Mouse (Mus musculus) fat pad, adult 2 months (tissue): Measurements from ENCODE around the gene Avl9.

ENCODE experiments used
- DNase-seq: peaks from one replicate; pipeline ENCODE4 v3.0.0-alpha.2; 2011; ENCODE audit warnings: low read depth, low spot score; ENCODE audit errors: extremely low read depth

Avl9 gene

DNA sequence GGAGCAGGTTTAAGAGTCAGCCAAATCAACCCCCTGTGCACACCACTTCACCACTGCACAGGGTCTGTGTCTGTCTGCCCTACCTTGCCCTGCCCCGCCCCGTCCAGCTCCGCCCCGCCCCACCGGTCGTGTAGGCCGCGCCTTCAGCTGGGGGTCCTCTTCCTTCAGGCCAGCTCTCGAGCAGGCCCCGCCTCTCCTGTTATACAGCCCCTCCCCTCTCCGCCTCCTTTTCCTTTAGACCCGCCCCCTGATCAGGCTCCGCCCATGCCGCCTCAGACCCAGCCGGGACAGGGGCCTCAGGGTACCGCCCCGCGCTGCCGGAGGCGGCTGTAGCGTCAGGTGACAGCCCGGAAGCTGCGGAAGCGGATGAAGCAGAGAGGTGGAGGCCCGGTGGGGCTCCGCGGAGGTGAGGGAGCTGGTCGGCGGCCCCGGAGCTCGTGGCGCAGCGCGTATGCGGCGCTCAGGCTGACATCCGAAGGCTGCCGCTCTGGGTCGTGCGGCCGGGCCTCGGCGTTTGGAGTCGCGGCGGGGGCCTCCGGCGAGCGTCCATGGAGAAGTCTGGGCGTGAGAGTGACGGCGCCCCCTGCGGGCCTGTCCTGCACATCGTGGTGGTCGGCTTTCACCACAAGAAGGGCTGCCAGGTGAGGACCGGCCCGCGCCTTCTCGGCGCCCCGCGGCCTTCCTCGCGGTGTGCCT, at the start of gene Avl9:
Gene Avl9, plus strand, starts transcription at position 326 of the 696 bp plus-strand sequence.
- DNase-seq: peak; percentile 25

DNA sequence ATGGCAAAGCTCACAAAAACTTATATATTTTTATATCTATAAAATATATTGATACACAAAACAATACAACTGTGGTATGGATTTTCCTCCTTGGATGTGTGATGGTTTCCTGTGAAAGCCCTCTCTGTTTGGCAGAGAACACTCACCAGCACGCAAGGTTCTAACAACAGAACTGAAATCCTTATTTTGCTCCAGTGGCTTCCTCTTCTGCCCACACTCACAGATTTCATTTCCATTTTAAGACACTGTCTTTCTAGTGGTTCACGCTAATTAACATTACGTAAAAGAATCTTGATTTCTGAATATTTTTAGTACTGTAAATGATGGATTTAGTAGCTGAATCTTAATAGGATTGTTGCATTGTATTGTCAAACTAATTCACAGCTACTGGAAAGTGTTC, 26.5 kb upstream of the Avl9 start:
- DNase-seq: no peak

DNA sequence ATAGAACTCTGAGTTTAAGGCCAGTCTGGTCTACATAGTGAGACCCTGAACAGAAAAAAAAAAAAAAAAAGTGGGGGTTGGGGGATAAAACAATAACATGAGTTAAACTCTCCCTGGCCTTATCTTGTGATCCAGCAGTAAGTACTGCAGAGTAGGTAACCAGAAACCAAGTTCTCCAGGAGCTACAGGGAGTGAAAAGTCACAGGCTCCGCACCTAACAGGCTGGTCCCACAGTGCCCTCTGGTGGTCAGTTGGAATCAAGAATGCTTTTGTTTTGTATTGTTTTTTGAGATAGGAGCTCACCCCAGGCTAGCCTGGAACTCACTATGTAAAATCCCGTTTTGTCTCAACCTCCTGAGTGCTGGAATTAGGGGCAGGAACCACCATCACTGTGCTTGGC, 23.5 kb upstream of the Avl9 start:
- DNase-seq: no peak

DNA sequence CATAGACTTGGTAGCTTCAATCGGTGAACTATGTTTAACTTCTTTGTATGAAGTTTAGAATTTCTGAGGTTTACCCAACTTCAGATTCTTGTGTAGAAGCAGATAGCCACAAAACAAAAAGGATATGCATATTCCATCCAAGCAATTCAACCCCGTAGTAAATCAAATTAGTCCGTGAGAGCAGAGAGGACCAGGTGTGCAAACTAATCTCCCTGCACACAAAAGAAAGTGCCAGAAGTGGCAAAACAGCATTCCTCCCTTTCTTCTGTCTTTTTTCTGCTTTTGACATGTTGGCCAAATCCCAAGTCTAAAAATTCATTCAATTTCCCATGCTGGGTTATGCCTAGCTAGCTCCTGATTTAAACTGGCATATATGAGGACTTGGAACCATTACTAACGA, 22.3 kb upstream of the Avl9 start:
- DNase-seq: no peak

DNA sequence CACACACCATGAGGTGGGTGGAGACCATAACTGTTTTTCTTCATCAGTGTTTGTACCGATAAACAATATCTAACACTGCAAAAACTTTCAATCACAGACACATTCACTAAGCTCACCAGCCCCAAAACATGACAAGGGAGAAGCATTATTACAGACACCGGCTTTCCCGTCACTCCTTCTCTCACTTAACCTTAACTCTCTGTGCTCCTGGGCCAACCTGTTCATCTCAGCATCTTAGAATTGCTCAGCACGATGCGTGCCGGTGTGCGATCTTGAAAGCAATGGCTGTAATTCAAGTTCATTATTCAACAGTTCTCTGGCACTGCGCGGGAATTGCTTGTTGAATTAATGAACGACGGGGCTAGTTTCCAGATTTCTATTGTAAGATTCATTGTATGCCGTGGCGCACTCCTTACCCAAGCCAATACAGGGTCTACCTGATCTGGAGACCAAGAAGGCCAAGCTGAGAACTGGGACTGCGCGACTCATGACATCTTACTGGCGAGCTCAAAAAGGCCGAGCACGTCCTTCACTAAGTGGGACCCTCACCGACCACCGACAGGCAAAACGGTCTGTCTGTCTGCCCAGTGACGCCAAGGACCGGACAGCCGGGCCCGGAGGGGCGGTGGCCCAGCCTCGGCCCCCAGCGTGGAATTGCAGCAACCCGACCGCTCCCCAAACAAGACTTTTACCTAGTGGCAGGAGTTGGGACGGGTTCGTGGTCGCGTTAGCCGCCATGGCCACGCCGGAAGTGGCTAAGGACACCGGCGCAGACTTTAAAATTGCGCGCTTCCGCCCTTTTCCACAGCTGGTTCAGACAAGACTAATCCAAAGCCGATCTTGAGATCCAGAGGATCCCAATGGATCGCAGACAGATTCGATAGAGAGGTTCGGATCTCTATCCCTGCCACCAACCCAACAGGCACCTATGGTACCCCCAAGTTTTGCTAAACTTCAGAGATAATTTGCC, 10.5 kb upstream of the Avl9 start, which contains the start of gene Lsm5:
Gene Lsm5, minus strand, starts transcription at position 780 of the 970 bp plus-strand sequence.
- DNase-seq: peak; percentile 47

DNA sequence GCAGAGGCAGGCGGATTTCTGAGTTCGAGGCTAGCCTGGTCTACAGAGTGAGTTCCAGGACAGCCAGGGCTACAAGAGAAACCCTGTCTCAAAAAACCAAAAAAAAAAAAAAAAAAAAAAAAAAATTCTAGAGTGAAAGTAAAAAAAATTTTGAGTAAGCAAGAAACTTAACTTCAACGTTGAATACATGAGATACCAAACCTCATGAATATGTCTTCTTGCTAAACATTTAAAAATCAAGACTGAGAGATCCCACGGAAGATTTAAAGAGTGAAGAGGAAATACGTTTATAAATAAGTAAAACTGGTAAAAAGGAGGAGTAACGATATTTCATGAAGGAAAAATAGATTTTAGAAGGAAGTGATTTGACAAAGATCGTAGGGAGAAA, 519 bp upstream of the Avl9 start:
- no peak for DNase-seq

DNA sequence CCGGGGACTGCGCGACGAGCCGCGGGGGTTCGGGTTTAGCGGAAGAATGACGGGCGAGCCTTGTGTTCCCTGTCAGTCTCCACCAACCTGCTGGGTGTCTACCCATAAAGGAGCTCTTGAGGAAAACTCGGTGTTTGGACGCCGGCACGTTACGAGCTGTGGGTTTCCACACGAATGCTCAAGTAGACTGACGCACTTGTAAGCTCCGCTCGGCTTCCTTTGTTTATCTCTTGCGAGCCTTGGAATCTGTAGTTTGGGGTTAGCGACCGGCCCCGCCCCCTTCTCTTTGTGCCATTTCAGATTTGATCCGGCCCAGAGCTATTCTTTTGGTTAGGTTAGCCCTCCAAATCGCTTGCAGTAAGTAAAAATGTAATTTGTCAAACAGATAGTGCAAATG, 569 bp downstream of the Avl9 start:
- DNase-seq: no peak

DNA sequence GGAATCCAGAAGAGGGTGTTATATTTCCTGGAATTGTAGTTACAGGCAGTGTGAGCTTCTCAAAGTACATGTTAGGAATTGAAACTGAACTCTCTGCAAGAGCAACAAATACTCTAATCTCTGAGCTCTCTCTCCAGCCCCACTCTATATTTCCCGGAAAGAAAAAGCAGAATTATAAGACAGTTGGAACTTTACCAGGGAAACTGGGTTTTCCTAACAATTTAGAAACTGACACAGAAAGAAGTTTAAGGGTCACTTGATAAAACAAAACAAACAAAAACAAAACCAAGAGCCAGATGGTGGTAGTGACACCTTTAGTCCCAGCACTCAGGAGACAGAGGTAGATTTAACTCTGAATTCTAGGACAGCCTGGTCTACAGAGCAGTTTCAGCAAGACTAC, 4.4 kb downstream of the Avl9 start:
- DNase-seq: no peak

DNA sequence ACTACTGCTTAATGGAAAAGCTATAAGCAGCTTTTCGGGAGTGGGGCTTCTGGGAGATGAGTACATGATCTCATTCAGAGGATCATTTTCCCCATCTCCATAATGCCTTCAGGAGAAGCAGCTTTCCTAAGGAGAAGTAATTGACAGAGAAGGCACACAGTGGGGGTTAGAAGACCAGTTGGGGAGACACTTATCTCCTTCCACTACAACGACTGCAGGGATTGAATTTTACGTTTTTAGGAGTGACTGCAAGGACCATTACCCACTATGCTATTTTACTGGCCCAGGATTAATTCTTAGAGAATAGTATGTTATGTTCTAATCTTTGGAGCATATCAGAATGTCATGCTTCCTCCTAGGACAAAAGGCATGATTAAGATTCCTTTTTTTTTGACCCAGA, 6.2 kb downstream of the Avl9 start:
- DNase-seq: no peak

DNA sequence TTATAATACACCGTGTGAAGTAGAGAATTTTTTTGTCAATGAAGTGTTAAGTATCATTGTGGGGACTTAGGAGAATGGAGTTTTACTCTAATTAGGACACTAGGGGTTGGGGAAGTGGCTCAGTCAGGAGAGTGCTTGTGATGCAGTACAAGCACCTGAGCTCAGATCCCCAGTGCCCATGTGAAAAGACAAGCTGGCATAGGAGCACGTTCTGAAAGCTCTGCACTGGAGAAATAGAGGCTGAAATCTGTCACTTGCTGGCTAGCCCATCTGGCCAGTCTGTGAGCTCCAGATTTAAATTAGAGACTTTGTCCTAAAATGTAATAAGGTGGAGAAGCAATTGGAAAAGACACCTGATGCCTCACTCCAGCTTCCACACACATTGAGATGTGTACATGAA, 17.8 kb downstream of the Avl9 start:
- DNase-seq: no peak

DNA sequence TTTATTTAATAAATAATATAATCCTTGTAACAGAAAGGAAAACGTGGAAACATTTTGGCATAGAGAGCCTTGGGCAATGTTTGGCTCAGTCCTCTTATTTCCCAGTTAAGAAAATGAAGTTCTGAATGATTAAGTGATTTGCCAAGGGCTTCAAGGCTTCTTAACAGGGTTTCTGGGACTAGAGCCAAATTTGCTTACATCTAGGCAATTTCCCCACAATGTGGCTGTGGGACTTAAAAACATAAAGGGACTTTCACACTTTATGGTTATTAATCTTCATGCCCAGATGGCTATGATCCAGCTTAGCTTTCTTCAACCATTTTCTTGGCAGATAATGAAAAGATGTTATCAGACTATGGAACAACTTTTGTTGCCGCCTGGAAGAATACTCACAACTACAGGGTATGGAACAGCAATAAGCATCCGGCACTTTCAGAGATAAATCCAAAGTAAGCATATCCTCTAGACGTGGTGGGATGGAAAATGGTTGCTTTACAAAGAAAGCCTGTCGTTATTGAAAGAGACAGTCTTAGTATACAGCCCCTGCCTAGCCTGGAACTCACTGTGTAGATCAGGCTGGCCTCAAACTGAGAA, 31.3 kb downstream of the Avl9 start:
- DNase-seq: peak; percentile 99

DNA sequence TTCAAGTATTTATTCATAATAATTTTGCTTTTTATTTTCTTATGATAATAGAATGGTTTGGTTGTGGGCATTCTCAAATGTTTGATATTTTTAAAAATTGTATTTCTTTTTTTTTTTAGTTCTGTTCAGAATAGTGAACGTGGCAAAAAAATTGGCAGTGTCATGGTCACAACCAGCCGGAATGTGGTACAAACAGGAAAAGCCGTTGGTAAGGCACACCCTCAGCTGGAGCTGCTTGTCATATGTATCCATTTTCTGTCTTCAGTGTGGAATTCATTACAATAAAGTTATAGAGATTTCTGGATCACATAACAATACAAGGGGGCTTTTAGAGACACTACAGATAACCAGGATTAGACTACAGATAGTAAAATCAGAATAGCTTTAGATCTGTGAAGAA, 39.0 kb downstream of the Avl9 start:
- DNase-seq: no peak

DNA sequence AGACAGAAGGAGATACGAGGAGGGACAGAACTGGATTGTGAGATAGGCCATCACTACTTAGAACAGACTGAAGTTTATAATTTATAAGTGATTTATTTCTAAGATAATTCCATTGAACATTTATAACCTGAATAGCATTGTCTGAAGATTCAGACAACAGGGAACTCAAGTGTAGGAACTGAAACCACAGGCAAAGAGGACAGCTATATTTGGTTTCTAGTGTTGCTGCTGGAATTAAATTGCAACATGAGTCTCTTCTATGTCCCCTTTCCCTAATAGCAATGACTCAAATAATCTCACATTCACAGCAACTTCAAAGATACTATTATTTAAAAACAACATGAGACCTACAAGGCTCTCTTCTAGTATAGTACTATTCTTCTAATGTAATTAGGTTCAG, 41.4 kb downstream of the Avl9 start:
- DNase-seq: no peak

DNA sequence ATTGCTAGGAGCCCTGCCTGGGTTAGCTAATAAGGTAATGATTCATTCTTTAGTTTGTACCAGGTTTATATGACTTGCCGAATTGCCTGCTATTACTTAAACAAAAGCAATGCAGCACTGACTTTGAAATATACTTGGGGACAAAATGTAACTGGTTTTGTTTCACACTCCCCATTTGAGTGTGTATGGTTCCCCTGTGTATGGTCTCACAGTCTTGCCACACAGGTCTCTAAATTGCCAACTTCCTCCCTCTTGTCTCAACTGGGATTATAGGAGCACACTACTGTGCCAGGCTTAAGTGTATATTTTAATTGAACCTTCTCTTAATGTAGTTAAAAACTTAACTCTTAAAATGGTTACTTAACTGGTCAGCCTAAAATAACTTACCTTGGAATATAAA, 44.6 kb downstream of the Avl9 start:
- peak; percentile 57 for DNase-seq

DNA sequence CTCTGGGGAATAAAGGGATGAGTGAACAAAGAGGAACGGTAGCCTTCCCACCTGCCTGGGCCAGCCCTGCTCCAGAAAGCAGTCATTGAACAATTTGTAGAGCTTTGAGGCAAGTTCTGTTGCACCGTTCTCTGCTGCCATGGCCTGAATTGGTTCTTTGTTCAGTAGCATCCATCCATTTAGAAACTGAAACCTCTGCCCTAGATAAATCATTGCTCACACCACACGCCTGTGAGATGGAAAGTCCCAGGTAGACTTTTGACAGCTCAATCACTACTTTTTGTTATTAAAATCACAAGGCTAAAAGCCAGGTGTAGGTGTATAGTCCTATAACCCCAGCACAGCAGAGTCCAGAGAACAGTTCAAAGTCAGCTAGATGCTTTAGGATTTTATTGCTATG, 50.6 kb downstream of the Avl9 start:
- DNase-seq: no peak

DNA sequence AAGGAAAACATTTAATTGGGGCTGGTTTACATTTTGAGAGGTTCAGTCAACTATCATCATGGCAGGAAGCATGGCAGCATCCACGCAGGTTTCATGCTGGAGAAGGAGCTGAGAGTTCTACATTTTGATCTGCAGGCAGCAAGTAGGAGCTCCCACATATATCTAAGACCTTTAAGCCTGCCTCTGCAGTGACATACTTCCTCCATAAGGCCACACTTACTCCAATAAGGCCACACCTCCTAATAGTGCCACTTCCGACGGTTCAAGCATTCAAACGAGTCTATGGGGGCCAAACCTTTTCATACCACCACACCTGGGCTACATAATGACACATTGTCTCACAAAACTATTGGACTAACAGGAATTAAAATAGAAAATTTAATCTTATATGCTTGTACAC, 51.0 kb downstream of the Avl9 start:
- no peak for DNase-seq

DNA sequence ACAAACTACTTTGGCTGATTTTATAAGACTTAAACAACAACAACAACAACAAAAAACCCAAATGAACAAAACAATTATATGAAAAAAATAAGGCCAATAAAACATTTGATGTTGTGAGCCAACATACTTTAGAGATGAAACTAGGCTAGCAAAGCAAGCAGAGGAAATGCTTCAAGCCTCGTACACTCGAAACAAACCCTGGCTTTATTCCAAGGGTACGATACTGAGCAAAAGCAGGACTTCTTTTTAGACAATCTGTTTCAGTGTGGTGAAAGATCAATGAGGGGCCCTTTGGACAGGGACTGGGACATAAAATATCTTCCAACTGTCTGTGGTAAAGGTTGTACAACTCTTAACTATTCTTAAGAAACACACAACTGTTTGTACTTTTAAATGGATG, 61.1 kb downstream of the Avl9 start:
- no peak for DNase-seq

DNA sequence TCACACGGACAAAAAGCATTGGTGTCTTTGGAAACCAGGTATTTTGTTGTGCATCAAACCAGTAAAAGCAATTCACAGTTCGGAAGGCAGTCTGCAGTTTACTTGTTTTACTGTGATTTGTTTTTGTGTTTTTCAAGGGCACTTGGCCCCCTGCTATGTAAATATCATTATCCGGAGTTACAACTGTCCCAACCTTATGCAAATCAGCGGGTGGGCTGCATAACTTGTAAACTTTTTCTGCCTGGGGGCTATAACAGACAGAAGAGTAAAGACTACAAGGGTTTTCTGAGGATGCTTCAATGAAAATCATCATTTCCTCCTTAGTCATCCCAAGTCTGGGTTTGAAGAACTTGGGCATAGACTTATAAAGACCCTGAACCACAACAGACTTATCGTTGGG, 64.9 kb downstream of the Avl9 start:
- DNase-seq: no peak

DNA sequence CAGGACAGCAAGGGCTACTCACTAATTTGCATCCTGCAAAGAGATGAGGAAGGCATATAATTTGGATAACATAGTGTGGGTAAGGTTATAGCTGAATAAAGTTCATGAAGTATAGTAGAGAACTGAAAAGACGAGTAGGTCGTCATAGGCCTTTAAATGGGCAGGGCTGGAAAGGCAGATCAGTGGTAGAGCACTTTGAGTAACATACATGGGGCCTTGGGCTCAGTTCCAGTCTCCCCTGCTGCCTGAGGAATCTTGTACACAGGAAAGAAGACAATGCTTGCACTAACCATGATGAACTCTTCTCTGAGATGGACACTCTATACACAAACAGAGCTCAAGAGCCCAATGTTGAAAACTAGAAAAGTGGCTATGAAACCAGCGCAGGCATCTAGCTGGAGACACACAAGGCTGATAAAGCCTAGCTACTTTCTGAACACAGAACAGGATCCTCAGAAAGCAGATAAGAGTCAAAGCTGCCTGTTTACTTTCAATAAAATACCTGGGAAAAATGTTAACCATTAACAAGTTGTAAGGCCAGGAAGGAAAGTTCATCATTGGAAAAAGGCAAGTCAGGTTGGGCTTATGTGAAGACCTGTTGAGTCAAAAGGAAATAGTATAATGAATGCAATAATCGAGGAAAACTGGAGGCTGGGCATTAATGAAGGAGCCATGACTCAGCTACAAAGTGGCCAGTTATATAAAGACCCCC, 69.0 kb downstream of the Avl9 start:
- no peak for DNase-seq

DNA sequence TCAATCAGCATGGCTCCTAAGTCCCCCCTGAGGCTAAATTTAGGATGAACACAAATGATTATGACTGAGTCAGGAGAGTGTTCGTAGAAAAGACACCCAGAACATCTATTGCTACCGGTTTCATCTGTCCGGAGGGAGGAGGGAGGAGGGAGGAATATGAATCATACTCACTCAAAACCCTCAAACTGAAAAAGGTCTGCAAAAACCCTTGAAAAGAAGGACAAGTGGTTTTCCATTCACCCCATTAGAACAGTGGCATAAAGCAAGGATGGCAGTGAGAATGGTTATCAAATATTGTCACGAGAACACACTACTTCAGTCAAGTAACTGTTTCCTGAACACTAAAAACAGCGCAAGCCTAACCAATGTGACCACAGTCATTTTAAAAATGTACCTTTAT, 70.4 kb downstream of the Avl9 start:
- no peak for DNase-seq

DNA sequence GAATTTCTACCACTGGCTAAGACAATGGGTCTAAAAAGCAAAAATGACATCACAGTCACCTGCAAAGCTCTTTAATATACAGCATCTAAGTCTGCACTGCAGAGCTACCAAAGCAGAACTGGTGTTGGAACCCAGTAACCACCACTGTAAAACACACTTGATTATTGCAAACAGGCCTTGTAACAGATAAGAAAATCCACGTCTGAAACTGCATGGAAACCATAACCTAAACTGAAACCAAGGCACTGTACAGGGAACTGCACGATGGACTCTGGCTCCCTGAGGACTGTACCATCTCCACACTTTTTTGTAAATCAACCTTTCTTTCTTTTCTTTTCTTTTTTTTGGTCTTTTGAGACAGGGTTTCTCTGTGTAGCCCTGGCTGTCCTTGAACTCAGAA, 73.0 kb downstream of the Avl9 start:
- DNase-seq: no peak
